In genomic region chr10:18953706-18954071, GRCm38 (mm10) we compare ENCODE assay signal across 10 mouse cellular contexts.
A peak's percentile ranks its signal among the peaks of the same experiment; 100 is the strongest.
DNase-seq lines count a peak whose midpoint lies in the region; ATAC-seq and TF ChIP-seq lines count a peak whose summit lies in the region.
"Had no signal": no experiment of that assay in that cellular context is flagged by ENCODE, and none has a peak within 500 bp of the region (broad histone marks: within the 10 kb centered on the region; RNA-seq: fewer than 3 reads in every experiment).

No protein-coding gene starts in this region.

- H3K4me2 ChIP-seq in hindbrain, postnatal 0 days (ENCODE audit: low read depth, low read length): no peak overlapping the region
- H3K4me2 ChIP-seq in hindbrain, embryonic 12.5 days (replicated peaks): no peak overlapping the region
- H3K4me2 ChIP-seq in stomach, postnatal 0 days (replicated peaks; ENCODE audit: low read depth): no peak overlapping the region

- no peaks in the 10 kb centered on the region for H3K27me3 ChIP-seq in hindbrain, postnatal 0 days (ENCODE audit: insufficient read depth, low read length)
- no peaks in the 10 kb centered on the region for H3K27me3 ChIP-seq in hindbrain, embryonic 12.5 days
- no peaks in the 10 kb centered on the region for H3K27me3 ChIP-seq in stomach, postnatal 0 days (ENCODE audit: control insufficient read depth, insufficient read depth, low read length)
- H3K27me3 ChIP-seq in heart, embryonic 10.5 days (ENCODE audit: insufficient read depth, poor library complexity, severe bottlenecking): no peaks in the 10 kb centered on the region

- WGBS in hindbrain, postnatal 0 days: 14% methylated on average over 1 of the region's 1 CpGs
- 32% methylated on average over 1 of the region's 1 CpGs for WGBS in hindbrain, embryonic 12.5 days
- 10% methylated on average over 1 of the region's 1 CpGs for WGBS in stomach, postnatal 0 days
- WGBS in heart, embryonic 10.5 days: 24% methylated on average over 1 of the region's 1 CpGs

- peak; percentile 63 for TF ChIP-seq CTCF in hindbrain, postnatal 0 days (IDR thresholded peaks at IDR 0.05; ENCODE audit: low read depth)
- peak; percentile 80 for TF ChIP-seq CTCF in stomach, postnatal 0 days (IDR thresholded peaks at IDR 0.05; ENCODE audit: low read depth)

- H3K9me3 ChIP-seq in hindbrain, postnatal 0 days (ENCODE audit: low read length): no peaks in the 10 kb centered on the region
- H3K9me3 ChIP-seq in hindbrain, embryonic 12.5 days (replicated peaks): no peaks in the 10 kb centered on the region
- H3K9me3 ChIP-seq in stomach, postnatal 0 days (ENCODE audit: control insufficient read depth, low read length): no peaks in the 10 kb centered on the region
- H3K9me3 ChIP-seq in heart, embryonic 10.5 days: no peaks in the 10 kb centered on the region

- no peak overlapping the region for H3K27ac ChIP-seq in hindbrain, postnatal 0 days
- no peak overlapping the region for H3K27ac ChIP-seq in hindbrain, embryonic 12.5 days
- H3K27ac ChIP-seq in stomach, postnatal 0 days (replicated peaks): no peak overlapping the region
- H3K27ac ChIP-seq in heart, embryonic 10.5 days: no peak overlapping the region
- H3K27ac ChIP-seq: macrophage had no signal

- TF ChIP-seq EP300 in stomach, postnatal 0 days (optimal IDR thresholded peaks at IDR 0.05): no peak

- H3K9ac ChIP-seq in hindbrain, postnatal 0 days (replicated peaks; ENCODE audit: low read length): no peak overlapping the region
- no peak overlapping the region for H3K9ac ChIP-seq in hindbrain, embryonic 12.5 days
- H3K9ac ChIP-seq in stomach, postnatal 0 days (ENCODE audit: low read length): no peak overlapping the region

- peak; percentile 63 for DNase-seq in hindbrain, postnatal 0 days (ENCODE audit: low spot score)
- DNase-seq in thymus, postnatal 14 days: peak; percentile 27
- DNase-seq in thymus, postnatal 36 days: no peak
- DNase-seq in stomach, postnatal 0 days (ENCODE audit: low spot score): no peak
- no peak for DNase-seq in heart, embryonic 10.5 days (ENCODE audit: low spot score)
- DNase-seq in heart, adult 11 months: no peak
- DNase-seq: cerebellum, postnatal 25 days had no signal

- no peaks in the 10 kb centered on the region for H3K36me3 ChIP-seq in hindbrain, postnatal 0 days (ENCODE audit: insufficient read depth, low read length)
- H3K36me3 ChIP-seq in hindbrain, embryonic 12.5 days: no peaks in the 10 kb centered on the region
- no peaks in the 10 kb centered on the region for H3K36me3 ChIP-seq in stomach, postnatal 0 days (ENCODE audit: control insufficient read depth, insufficient read depth, low read length)
- no peaks in the 10 kb centered on the region for H3K36me3 ChIP-seq in heart, embryonic 10.5 days

- ATAC-seq in hindbrain, postnatal 0 days: no peak
- ATAC-seq in hindbrain, embryonic 12.5 days (ENCODE audit: low FRiP score): no peak
- peak; percentile 83 for ATAC-seq in common myeloid progenitor, adult 5-6 weeks (replicated peaks; ENCODE audit: low read depth, poor library complexity, severe bottlenecking)
- ATAC-seq in stomach, postnatal 0 days (ENCODE audit: low FRiP score, low TSS enrichment): no peak

- no peak overlapping the region for H3K4me3 ChIP-seq in hindbrain, postnatal 0 days (ENCODE audit: low read length)
- H3K4me3 ChIP-seq in hindbrain, embryonic 12.5 days: no peak overlapping the region
- no peak overlapping the region for H3K4me3 ChIP-seq in stomach, postnatal 0 days (ENCODE audit: low read depth, low read length)
- no peak overlapping the region for H3K4me3 ChIP-seq in heart, embryonic 10.5 days

- H3K4me1 ChIP-seq in hindbrain, postnatal 0 days (ENCODE audit: insufficient read depth, low read length): no peaks in the 10 kb centered on the region
- H3K4me1 ChIP-seq in hindbrain, embryonic 12.5 days: no peaks in the 10 kb centered on the region
- no peaks in the 10 kb centered on the region for H3K4me1 ChIP-seq in stomach, postnatal 0 days (replicated peaks; ENCODE audit: control insufficient read depth, insufficient read depth)
- no peaks in the 10 kb centered on the region for H3K4me1 ChIP-seq in heart, embryonic 10.5 days

Comparison
In these comparisons a context has a peak if more than half of its experiments do, and no peak if none do; other contexts are left out.
1. DNase-seq: peak in hindbrain, postnatal 0 days (single experiment) and thymus, postnatal 14 days (single experiment); none in thymus, postnatal 36 days (0 of 2), stomach, postnatal 0 days (single experiment), heart, embryonic 10.5 days (single experiment) and heart, adult 11 months (single experiment).